Mouse (Mus musculus) stomach, postnatal 0 days (tissue): ENCODE data around the gene Alox5.

Experiments used
- CTCF ChIP-seq: IDR thresholded peaks from 2 replicates; pipeline ENCODE4 v1.5.1; 2016; ENCODE audit warnings: antibody characterized with exemption, low read depth, mild to moderate bottlenecking, moderate library complexity
- EP300 ChIP-seq: optimal IDR thresholded peaks from 2 replicates; pipeline ENCODE3; 2016; ENCODE audit warnings: antibody characterized with exemption

GRCm38 (mm10) chr6:116369811-116370210 is 91.2 kb downstream of the Alox5 start:
- no peak for TF ChIP-seq CTCF
- TF ChIP-seq EP300: no peak
